Mouse (Mus musculus) embryonic facial prominence, embryonic 13.5 days (tissue): ENCODE results near the gene Fgd5. TPM values are rescaled to one million over a fixed set of nuclear protein-coding genes. Genes with fewer than 3 reads are reported as not detected.
"Not testable (repeated sequence)": the region's sequence is repeated elsewhere in the genome, so short reads cannot be mapped to it uniquely, and the experiment has no call there.

Experiments
- ATAC-seq: fragments of 200-750 bp; cut with Nextera tagmentation; 2 replicates; pipeline ENCODE4 v1.8.0; 2017; ENCODE audit warnings: low read depth; ENCODE audit not compliant: insufficient number of reproducible peaks, insufficient read depth, low FRiP score, low TSS enrichment
- H3K27ac ChIP-seq: fragments of 300-500 bp; sonication (generic); 2 replicates; pipeline ENCODE4 v1.5.1; 2015; ENCODE audit warnings: moderate library complexity, mild to moderate bottlenecking, inconsistent platforms
- H3K27me3 ChIP-seq: fragments of 300-500 bp; sonication (generic); 2 replicates; pipeline ENCODE4 v1.6.1; 2015; ENCODE audit warnings: mild to moderate bottlenecking, inconsistent platforms
- H3K36me3 ChIP-seq: fragments of 300-500 bp; sonication (generic); 2 replicates; pipeline ENCODE4 v1.6.1; 2015; ENCODE audit warnings: mild to moderate bottlenecking, inconsistent platforms
- H3K4me1 ChIP-seq: fragments of 300-500 bp; sonication (generic); 2 replicates; pipeline ENCODE4 v1.6.1; 2015; ENCODE audit warnings: inconsistent platforms
- H3K4me2 ChIP-seq: fragments of 300-500 bp; sonication (generic); 2 replicates; pipeline ENCODE4 v1.6.1; 2015; ENCODE audit warnings: moderate library complexity, mild to moderate bottlenecking, inconsistent platforms
- H3K4me3 ChIP-seq: fragments of 300-500 bp; sonication (generic); 2 replicates; pipeline ENCODE4 v1.5.1; 2015; ENCODE audit warnings: mild to moderate bottlenecking, inconsistent platforms
- H3K9ac ChIP-seq: fragments of 300-500 bp; sonication (generic); 2 replicates; pipeline ENCODE4 v1.6.1; 2015; ENCODE audit warnings: mild to moderate bottlenecking, inconsistent platforms
- H3K9me3 ChIP-seq: fragments of 300-500 bp; sonication (generic); 2 replicates; pipeline ENCODE4 v1.6.1; 2016; ENCODE audit warnings: inconsistent platforms
- WGBS: fragments of 180-500 bp; shearing (Covaris S2); methylation state at CpG from one replicate; pipeline ENCODE4 v1.1.7; 2015; ENCODE audit warnings: mixed read lengths; 5-methylcytosine and 5-hydroxymethylcytosine counted together
- polyA plus RNA-seq: library from polyadenylated mRNA; unstranded; fragments of >200 nt; fragmentation: Nextera tagmentation; extraction: Ambion mirVana; gene quantifications from 2 replicates; pipeline ENCODE4 v1.2.1, GENCODE M21; 2015

Gene Fgd5
- 7.4 and 10.2 TPM in 2 replicates for polyA plus RNA-seq

DNA sequence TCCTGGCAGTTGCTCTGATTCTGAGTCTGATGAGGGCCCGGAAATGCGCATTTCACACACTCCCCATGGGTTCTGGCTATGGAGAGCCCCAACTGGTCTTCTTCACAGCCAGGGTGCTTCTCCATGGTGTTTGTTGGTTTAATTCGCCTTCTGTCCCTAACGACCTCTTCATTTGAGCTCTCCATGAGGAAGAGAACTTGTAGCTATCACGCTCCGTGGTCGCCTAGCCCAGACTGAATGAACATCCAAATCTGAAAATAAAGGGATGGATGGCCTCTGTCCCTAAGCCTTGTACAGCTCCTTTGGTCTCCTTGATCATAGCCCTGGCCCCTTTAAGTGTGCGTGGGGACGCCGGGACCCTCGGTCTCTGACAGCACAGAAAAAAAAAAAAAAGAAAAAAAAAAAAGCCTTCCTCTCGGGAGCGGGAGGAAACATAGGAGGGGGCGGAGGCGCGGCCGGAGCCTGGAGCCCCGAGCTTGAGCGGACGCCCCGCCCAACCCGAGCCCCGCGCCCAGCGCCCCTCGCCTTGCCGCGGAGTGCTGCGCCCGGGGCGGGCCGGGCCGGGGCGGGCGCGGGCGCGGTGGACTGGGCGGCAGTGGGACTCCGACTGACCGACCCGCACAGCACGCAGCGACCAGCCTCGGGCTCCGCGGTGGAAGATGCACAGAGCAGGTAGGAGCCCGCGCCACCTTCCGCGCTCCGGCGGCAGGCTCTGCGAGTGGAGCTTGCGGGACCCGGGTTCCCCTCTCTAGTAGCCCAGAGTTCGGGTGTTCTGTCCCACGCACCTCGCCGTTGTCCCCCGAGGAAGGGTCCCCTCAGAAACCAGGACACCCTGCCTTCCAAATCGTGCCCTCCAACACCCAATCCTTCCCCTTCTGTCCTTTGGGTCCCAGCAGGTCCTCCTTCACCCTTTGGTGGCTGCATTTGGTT is at the start of gene Fgd5:
Gene Fgd5, plus strand, starts transcription at position 508 of the 930 bp plus-strand sequence.
- no peaks in the 10 kb centered on the region for H3K36me3 ChIP-seq
- H3K27ac ChIP-seq = no peak within 1 kb of the TSS
- peak within 1 kb of the TSS; percentile 91 for H3K4me2 ChIP-seq
- 0 out of 2 replicates have a peak, but pooled peaks have one; percentile 34 for ATAC-seq
- WGBS = 1% methylated on average over 49 of the region's 62 CpGs
- peak within 1 kb of the TSS; percentile 74 for H3K9ac ChIP-seq
- H3K9me3 ChIP-seq = no peaks in the 10 kb centered on the region
- peaks cover 58% of the 10 kb centered on the region for H3K27me3 ChIP-seq
- H3K4me1 ChIP-seq = peaks cover 8% of the 10 kb centered on the region
- H3K4me3 ChIP-seq = peak within 1 kb of the TSS; percentile 58

DNA sequence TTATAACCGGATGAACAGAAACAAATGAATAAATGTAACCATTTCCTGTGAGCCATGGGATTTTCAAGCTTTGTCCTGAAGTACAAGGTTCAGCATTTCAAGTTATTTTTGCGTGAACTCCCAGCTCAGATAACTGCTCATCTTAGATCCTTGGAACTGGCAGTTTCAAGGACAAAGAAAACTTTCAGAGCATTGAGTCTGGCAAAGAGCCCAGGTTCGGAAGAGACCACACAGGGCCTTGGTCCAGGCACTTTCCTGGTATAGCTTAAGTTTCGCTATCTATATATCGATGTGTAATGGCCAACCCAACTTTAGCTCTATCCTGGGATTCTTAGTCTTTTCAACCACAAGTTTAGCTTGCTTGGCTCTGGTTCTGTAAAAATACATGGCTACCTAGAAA is 47.4 kb upstream of the Fgd5 start:
- H3K9ac ChIP-seq = no peak overlapping the region
- H3K9me3 ChIP-seq = no peaks in the 10 kb centered on the region
- H3K36me3 ChIP-seq = no peaks in the 10 kb centered on the region
- no peak overlapping the region for H3K27ac ChIP-seq
- no peak overlapping the region for H3K4me2 ChIP-seq
- whole genome bisulfite sequencing = 68% methylated on average over 5 of the region's 5 CpGs
- no peak overlapping the region for H3K4me3 ChIP-seq
- ATAC-seq = no peak
- no peaks in the 10 kb centered on the region for H3K27me3 ChIP-seq
- no peaks in the 10 kb centered on the region for H3K4me1 ChIP-seq

DNA sequence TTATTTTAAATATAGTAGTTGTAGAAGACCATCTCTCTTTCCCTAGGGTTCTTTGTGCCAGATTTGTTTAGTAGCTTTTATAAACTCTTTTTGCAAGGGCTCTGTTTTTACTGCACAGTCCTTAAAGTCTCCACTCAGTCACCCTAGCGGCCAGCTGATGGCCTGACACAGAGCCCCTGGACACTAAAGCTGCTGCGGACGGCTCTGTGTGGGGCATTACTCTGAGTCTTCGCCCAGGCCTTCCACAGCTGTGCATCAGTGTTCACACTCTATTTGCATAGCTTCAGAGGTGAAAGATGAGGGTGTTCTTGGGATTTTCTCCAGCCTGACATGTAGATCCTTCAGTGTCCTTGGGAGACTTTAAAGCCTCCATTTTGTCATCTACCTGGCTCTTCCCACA is 40.2 kb upstream of the Fgd5 start:
- no peak for ATAC-seq
- 60% methylated on average over 4 of the region's 4 CpGs for WGBS

DNA sequence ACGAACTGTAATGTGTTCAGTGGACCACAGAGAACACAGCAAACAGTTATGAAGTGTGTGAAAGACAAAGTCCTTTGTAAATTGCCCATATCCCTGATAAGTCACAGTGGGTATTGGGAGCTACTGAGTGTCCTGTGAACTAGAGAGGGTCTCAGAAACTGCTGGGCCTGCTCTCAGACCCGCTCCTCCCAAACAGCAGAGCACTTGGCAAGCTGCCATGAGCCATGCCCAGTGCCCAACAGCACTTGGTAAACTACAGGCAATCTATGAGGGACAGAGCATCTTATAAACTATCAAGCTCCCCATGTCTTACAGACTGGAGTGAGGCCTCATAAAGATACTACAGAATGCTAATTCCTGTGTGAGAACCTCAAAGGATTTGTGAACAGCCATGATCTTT is 30.3 kb upstream of the Fgd5 start:
- no peak for ATAC-seq
- no peak overlapping the region for H3K4me3 ChIP-seq
- H3K4me2 ChIP-seq = no peak overlapping the region
- no peaks in the 10 kb centered on the region for H3K36me3 ChIP-seq
- 86% methylated on average over 2 of the region's 2 CpGs for WGBS
- H3K9ac ChIP-seq = no peak overlapping the region
- H3K27ac ChIP-seq = no peak overlapping the region
- H3K4me1 ChIP-seq = peaks cover 5% of the 10 kb centered on the region; the same call in 1 of the 2 replicates
- H3K9me3 ChIP-seq = no peaks in the 10 kb centered on the region
- H3K27me3 ChIP-seq = no peaks in the 10 kb centered on the region

More for the DNA sequence above, 40.2 kb upstream of the Fgd5 start:
- H3K36me3 ChIP-seq = no peaks in the 10 kb centered on the region
- no peaks in the 10 kb centered on the region for H3K4me1 ChIP-seq
- H3K4me2 ChIP-seq = no peak overlapping the region
- no peaks in the 10 kb centered on the region for H3K9me3 ChIP-seq
- no peak overlapping the region for H3K4me3 ChIP-seq
- no peak overlapping the region for H3K9ac ChIP-seq
- H3K27me3 ChIP-seq = no peaks in the 10 kb centered on the region
- H3K27ac ChIP-seq = no peak overlapping the region

DNA sequence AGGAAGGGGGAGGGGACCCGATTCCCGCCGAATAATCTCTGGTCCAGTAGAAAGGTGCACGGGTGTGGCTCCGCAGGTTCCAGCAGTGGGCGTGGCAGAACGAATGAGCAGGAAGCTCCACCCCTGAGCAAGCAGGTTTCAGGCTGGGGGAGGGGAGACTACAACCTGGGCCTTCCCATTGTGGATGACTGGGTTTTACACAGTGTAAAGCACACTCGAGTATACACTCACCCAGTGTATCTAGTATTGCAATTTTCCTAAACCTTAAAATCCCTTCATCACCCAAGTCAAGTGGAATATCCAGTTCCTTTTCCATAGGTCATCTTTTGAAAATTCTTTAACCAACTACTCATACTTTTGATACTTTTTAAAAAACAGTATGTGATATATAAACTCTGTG is 20.7 kb upstream of the Fgd5 start:
- not testable (repeated sequence) for ATAC-seq, H3K4me3 ChIP-seq, H3K27me3 ChIP-seq, H3K27ac ChIP-seq, H3K4me2 ChIP-seq, H3K4me1 ChIP-seq, H3K9ac ChIP-seq, H3K9me3 ChIP-seq, H3K36me3 ChIP-seq
- 9% methylated on average over 2 of the region's 8 CpGs for WGBS

DNA sequence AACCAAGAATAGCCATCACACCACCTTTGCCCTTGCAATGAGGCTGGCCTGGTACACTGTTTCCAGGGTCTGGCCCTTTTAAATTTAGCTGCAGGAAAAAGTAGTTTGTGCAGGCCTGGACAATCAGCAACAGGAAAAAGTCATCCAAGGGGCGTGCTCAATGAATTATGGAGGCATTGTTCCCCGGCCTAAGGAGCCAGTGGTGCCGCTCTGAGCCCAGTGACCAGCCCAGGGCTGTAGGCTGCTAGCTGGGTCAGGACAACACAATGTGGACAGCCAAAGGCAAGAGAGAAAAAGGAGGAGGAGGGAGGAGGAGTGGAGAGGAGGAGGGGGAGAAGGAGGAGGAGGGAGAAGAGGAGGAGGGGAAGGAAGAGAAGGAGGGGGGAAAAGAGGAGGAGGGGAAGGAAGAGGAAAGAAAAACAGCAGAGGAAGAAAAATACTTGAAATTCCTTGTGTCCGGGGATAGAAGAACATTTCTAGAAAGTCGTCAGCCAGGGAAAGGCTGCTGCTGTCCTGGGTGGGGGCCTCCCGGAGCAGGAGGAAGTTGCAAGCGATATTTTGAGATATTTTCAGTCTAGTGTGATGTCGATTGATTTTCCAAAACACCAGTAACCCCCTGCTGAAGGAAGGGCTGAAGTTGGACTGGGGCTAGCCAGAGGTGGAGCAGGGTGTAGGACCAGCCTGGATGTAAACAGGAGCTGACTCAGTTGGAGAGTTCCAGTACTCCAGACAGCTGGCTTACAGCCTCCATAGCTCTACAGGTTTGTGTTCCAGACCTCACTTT is 18.5 kb upstream of the Fgd5 start:
- H3K4me2 ChIP-seq = peak overlapping the region; percentile 16
- H3K9me3 ChIP-seq = no peaks in the 10 kb centered on the region
- no peaks in the 10 kb centered on the region for H3K27me3 ChIP-seq
- peak overlapping the region; percentile 55 for H3K27ac ChIP-seq
- 0 out of 2 replicates have a peak, but pooled peaks cover 8% of the 10 kb centered on the region for H3K4me1 ChIP-seq
- no peaks in the 10 kb centered on the region for H3K36me3 ChIP-seq
- no peak overlapping the region for H3K9ac ChIP-seq
- no peak for ATAC-seq
- H3K4me3 ChIP-seq = no peak overlapping the region
- 28% methylated on average over 8 of the region's 8 CpGs for WGBS

DNA sequence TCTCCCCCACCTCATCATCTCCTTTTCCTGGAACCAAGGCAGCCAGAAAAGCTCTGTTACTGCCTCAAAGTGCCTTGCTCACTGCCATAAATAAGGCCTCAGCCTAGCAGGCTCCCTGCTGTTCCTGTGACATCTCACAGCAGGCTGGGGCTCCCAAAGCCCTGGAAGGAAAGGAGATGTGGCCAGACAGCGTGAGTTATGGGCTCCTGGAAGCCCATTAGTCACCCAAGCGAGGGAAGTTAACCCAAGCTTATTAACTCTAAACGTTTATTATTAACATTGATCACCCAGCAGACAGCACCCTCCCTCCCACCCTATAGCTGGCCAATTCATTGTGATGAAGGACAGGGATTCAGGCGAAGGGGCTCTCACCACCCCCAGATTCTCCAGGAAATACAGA is 15.2 kb upstream of the Fgd5 start:
- no peaks in the 10 kb centered on the region for H3K27me3 ChIP-seq
- H3K4me2 ChIP-seq = no peak overlapping the region
- 0 out of 2 replicates have a peak, but pooled peaks cover 8% of the 10 kb centered on the region for H3K4me1 ChIP-seq
- ATAC-seq = no peak
- no peak overlapping the region for H3K27ac ChIP-seq
- 41% methylated on average over 4 of the region's 4 CpGs for WGBS
- no peak overlapping the region for H3K9ac ChIP-seq
- no peak overlapping the region for H3K4me3 ChIP-seq
- H3K36me3 ChIP-seq = no peaks in the 10 kb centered on the region
- no peaks in the 10 kb centered on the region for H3K9me3 ChIP-seq

DNA sequence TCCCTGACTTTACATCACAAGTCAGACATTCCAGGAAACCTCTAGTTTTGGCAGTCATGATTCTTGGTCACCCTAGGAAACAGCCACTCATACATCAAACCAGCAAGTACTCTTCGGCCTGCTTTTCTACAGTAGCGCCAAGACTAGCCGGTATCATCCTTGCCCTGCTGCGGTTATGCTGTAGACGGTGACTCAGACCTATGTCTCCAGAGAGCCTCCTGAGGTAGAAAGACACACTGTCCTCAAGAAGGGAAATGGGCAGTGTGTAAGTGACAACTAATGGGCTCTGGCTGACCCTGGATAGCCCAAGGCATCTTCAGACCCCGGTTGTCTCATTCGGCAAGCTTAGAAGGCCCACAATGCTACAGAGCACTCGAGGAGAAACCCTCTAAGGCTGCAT is 13.6 kb upstream of the Fgd5 start:
- no peaks in the 10 kb centered on the region for H3K9me3 ChIP-seq
- no peak for ATAC-seq
- no peak overlapping the region for H3K9ac ChIP-seq
- no peak overlapping the region for H3K27ac ChIP-seq
- H3K27me3 ChIP-seq = no peaks in the 10 kb centered on the region
- H3K36me3 ChIP-seq = no peaks in the 10 kb centered on the region
- H3K4me3 ChIP-seq = no peak overlapping the region
- H3K4me2 ChIP-seq = no peak overlapping the region
- WGBS = 85% methylated on average over 8 of the region's 8 CpGs
- 0 out of 2 replicates have a peak, but pooled peaks cover 8% of the 10 kb centered on the region for H3K4me1 ChIP-seq

DNA sequence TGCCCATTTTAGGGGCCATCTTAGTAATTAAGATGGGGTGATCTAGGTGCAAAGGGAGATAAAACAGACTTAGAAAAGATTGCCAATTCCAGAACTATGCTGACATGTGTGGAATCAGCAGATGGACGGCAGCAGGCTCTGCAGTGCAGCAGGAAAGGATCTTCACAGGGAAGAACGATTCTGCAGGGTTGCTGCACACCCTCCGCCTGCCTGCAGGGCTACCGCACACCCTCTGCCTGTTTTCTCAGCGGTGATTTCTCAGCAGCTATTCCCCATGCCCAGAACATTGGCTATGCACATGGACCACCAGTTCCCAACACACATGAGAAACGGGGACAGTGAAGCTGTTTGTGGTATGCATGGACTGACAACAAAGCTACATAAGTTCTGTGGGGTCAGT is 12.7 kb upstream of the Fgd5 start:
- no peaks in the 10 kb centered on the region for H3K9me3 ChIP-seq
- H3K4me3 ChIP-seq = no peak overlapping the region
- WGBS = 57% methylated on average over 6 of the region's 6 CpGs
- H3K9ac ChIP-seq = no peak overlapping the region
- H3K27ac ChIP-seq = no peak overlapping the region
- H3K4me1 ChIP-seq = no peaks in the 10 kb centered on the region
- no peak for ATAC-seq
- no peak overlapping the region for H3K4me2 ChIP-seq
- no peaks in the 10 kb centered on the region for H3K27me3 ChIP-seq
- no peaks in the 10 kb centered on the region for H3K36me3 ChIP-seq

DNA sequence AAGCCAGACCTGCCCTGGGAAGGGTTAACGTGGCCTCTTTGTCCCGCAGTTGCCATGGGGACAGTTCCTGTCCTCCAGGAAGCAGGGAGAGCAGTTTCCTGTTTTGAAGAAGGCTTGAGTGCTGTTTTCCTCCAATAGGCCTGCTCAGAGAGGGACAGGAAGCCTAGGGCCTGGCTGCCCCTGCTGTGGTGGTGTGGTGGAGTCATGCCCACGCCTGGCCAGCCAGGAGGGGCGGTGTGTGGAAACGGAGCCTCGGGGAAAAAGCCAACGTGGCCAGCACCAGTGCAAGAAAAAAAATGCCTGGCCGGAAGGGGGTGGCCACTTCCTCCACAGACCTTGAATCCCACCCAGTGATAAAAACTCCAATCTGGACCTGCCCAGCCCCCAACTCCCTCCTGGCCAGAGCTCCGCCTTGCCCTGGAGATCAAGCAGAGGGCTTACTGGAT is 6.5 kb upstream of the Fgd5 start:
- ATAC-seq = no peak
- peaks cover 11% of the 10 kb centered on the region; the same call in 1 of the 2 replicates for H3K4me1 ChIP-seq

DNA sequence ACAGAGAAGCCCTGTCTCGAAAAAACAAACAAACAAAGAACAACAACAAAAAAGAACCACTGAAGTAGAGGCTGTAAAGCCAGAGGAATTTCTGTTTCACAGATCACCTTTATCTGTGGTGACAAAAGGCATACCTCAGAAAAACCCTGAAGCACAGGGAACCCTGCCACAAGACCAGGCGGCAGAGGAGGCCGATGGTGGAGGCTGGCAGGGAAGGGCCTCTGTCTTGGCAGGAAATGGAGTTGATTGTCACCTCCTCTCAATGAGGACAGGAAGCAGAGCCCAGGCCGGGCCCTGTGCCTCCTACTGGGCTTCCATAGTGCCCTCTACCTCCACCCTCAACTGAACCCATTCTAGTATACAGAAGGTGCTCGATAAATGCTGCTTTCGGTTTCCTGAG is 4.7 kb upstream of the Fgd5 start:
- Histone ChIP-seq H3K4me2 (no peak overlapping the region), H3K9me3 (no peaks in the 10 kb centered on the region), H3K27me3 (peaks cover 26% of the 10 kb centered on the region), H3K4me3 (no peak overlapping the region), H3K9ac (no peak overlapping the region), H3K36me3 (no peaks in the 10 kb centered on the region), H3K27ac (no peak overlapping the region), H3K4me1 (peaks cover 14% of the 10 kb centered on the region; the same call in 1 of the 2 replicates)
- ATAC-seq = no peak
- WGBS = 79% methylated on average over 6 of the region's 6 CpGs

More for the DNA sequence above, 6.5 kb upstream of the Fgd5 start:
- H3K27ac ChIP-seq = peak overlapping the region; percentile 16; the same call in 1 of the 2 replicates
- WGBS = 38% methylated on average over 9 of the region's 9 CpGs
- no peak overlapping the region for H3K9ac ChIP-seq
- H3K4me3 ChIP-seq = no peak overlapping the region
- no peak overlapping the region for H3K4me2 ChIP-seq
- H3K36me3 ChIP-seq = no peaks in the 10 kb centered on the region
- peaks cover 11% of the 10 kb centered on the region for H3K27me3 ChIP-seq
- no peaks in the 10 kb centered on the region for H3K9me3 ChIP-seq
